Mouse (Mus musculus): Measurements from ENCODE around the gene Mlip. TPM values are rescaled to one million over a fixed set of nuclear protein-coding genes. Genes with fewer than 3 reads are reported as not detected.

The Mlip gene
- polyA plus RNA-seq, 1 experiment from 2014 or later = not detected

- ChIA-PET POLR2A (no interaction called here), CTCF (interaction anchor here (0.6 to 1.9 kb wide), 2 partner anchors 13 to 50 kb away, joined by 3 to 7 read pairs; no protein-coding TSS in a partner anchor)
- TF ChIP-seq CTCF (IDR thresholded peaks at IDR 0.05) = no peak
- in situ Hi-C loops (cut with MboI; ENCODE audit: low pct_unique_long_range_greater_than_20kb) = no loop called here
- no peak for ATAC-seq
- DNase-seq (ENCODE audit: low read depth, low spot score) = no peak
- peaks cover 7% of the 10 kb centered on the region for H3K27me3 ChIP-seq
These were observed 74.7 kb downstream of the Mlip start for GRCm38 (mm10) chr9:77278055-77278454.

- no peak for ATAC-seq
- H3K27me3 ChIP-seq = peaks cover 10% of the 10 kb centered on the region
- no peak for DNase-seq (ENCODE audit: low read depth, low spot score)
- POLR2A ChIA-PET = no interaction called here
- TF ChIP-seq CTCF (IDR thresholded peaks at IDR 0.05) = no peak
- in situ Hi-C loops (cut with MboI; ENCODE audit: low pct_unique_long_range_greater_than_20kb) = no loop called here
- CTCF ChIA-PET = interaction anchor here (1.9 kb wide), 1 partner anchor 14 kb away, joined by 7 read pairs; no protein-coding TSS in a partner anchor
These were observed 75.5 kb downstream of the Mlip start for GRCm38 (mm10) chr9:77277270-77277669.

- H3K27me3 ChIP-seq = peaks cover 16% of the 10 kb centered on the region
- ChIA-PET POLR2A (no interaction called here), CTCF (interaction anchor here (1.9 kb wide), 1 partner anchor 15 kb away, joined by 7 read pairs; no protein-coding TSS in a partner anchor)
- TF ChIP-seq CTCF (IDR thresholded peaks at IDR 0.05) = no peak
- in situ Hi-C loops (cut with MboI; ENCODE audit: low pct_unique_long_range_greater_than_20kb) = no loop called here
- no peak for ATAC-seq
- no peak for DNase-seq (ENCODE audit: low read depth, low spot score)
These were observed 76.2 kb downstream of the Mlip start for GRCm38 (mm10) chr9:77276451-77277154.

- TF ChIP-seq CTCF (IDR thresholded peaks at IDR 0.05) = no peak
- ATAC-seq (no peak), DNase-seq (ENCODE audit: low read depth, low spot score) (no peak)
- peaks cover 14% of the 10 kb centered on the region for H3K27me3 ChIP-seq
- POLR2A ChIA-PET = no interaction called here
- CTCF ChIA-PET = no interaction called here
- in situ Hi-C loops (cut with MboI; ENCODE audit: low pct_unique_long_range_greater_than_20kb) = no loop called here
These were observed 80.0 kb downstream of the Mlip start for GRCm38 (mm10) chr9:77272727-77273126.

GRCm38 (mm10) chr9:77265268-77266017 is 87.3 kb downstream of the Mlip start:
- POLR2A ChIA-PET = no interaction called here
- ATAC-seq (no peak), DNase-seq (ENCODE audit: low read depth, low spot score) (no peak)
- CTCF ChIA-PET = no interaction called here
- in situ Hi-C loops (cut with MboI; ENCODE audit: low pct_unique_long_range_greater_than_20kb) = no loop called here
- no peaks in the 10 kb centered on the region for H3K27me3 ChIP-seq
- TF ChIP-seq CTCF (IDR thresholded peaks at IDR 0.05) = no peak

- DNase-seq (ENCODE audit: low read depth, low spot score) = no peak
- no peaks in the 10 kb centered on the region for H3K27me3 ChIP-seq
- CTCF ChIA-PET = no interaction called here
- TF ChIP-seq CTCF (IDR thresholded peaks at IDR 0.05) = no peak
- ATAC-seq = no peak
- POLR2A ChIA-PET = no interaction called here
- in situ Hi-C loops (cut with MboI; ENCODE audit: low pct_unique_long_range_greater_than_20kb) = no loop called here
These were observed 93.7 kb downstream of the Mlip start for GRCm38 (mm10) chr9:77259052-77259451.

GRCm38 (mm10) chr9:77258265-77258664 is 94.5 kb downstream of the Mlip start:
- DNase-seq (ENCODE audit: low read depth, low spot score) = no peak
- TF ChIP-seq CTCF (IDR thresholded peaks at IDR 0.05) = no peak
- H3K27me3 ChIP-seq = no peaks in the 10 kb centered on the region
- POLR2A ChIA-PET = no interaction called here
- in situ Hi-C loops (cut with MboI; ENCODE audit: low pct_unique_long_range_greater_than_20kb) = no loop called here
- no peak for ATAC-seq
- CTCF ChIA-PET = no interaction called here

- CTCF ChIA-PET = no interaction called here
- in situ Hi-C loops (cut with MboI; ENCODE audit: low pct_unique_long_range_greater_than_20kb) = no loop called here
- no peak for DNase-seq (ENCODE audit: low read depth, low spot score)
- no peaks in the 10 kb centered on the region for H3K27me3 ChIP-seq
- no peak for ATAC-seq
- TF ChIP-seq CTCF (IDR thresholded peaks at IDR 0.05) = no peak
- POLR2A ChIA-PET = no interaction called here
These were observed 98.3 kb downstream of the Mlip start for GRCm38 (mm10) chr9:77254514-77254913.

GRCm38 (mm10) chr9:77252761-77253160 is 100.0 kb downstream of the Mlip start:
- DNase-seq (ENCODE audit: low read depth, low spot score) (no peak), ATAC-seq (no peak)
- no peaks in the 10 kb centered on the region for H3K27me3 ChIP-seq
- in situ Hi-C loops (cut with MboI; ENCODE audit: low pct_unique_long_range_greater_than_20kb) = no loop called here
- CTCF ChIA-PET = no interaction called here
- POLR2A ChIA-PET = no interaction called here
- no peak for TF ChIP-seq CTCF (IDR thresholded peaks at IDR 0.05)

GRCm38 (mm10) chr9:77252134-77252533 is 100.6 kb downstream of the Mlip start:
- no peaks in the 10 kb centered on the region for H3K27me3 ChIP-seq
- in situ Hi-C loops (cut with MboI; ENCODE audit: low pct_unique_long_range_greater_than_20kb) = no loop called here
- no peak for TF ChIP-seq CTCF (IDR thresholded peaks at IDR 0.05)
- POLR2A ChIA-PET = no interaction called here
- CTCF ChIA-PET = no interaction called here
- ATAC-seq (no peak), DNase-seq (ENCODE audit: low read depth, low spot score) (no peak)

- in situ Hi-C loops (cut with MboI; ENCODE audit: low pct_unique_long_range_greater_than_20kb) = no loop called here
- ChIA-PET POLR2A (no interaction called here), CTCF (no interaction called here)
- TF ChIP-seq CTCF (IDR thresholded peaks at IDR 0.05) = no peak
- DNase-seq (ENCODE audit: low read depth, low spot score) = no peak
- H3K27me3 ChIP-seq = no peaks in the 10 kb centered on the region
- no peak for ATAC-seq
These were observed 101.2 kb downstream of the Mlip start for GRCm38 (mm10) chr9:77251511-77252112.
